Mouse (Mus musculus) brain, embryonic 18.5 days (tissue): Measurements from ENCODE around the gene Fbxl15.

Experiments used
- DNase-seq: peaks from one replicate; pipeline ENCODE4 v3.0.0-alpha.2; 2012; ENCODE audit warnings: low read depth, low spot score

The Fbxl15 gene

DNA sequence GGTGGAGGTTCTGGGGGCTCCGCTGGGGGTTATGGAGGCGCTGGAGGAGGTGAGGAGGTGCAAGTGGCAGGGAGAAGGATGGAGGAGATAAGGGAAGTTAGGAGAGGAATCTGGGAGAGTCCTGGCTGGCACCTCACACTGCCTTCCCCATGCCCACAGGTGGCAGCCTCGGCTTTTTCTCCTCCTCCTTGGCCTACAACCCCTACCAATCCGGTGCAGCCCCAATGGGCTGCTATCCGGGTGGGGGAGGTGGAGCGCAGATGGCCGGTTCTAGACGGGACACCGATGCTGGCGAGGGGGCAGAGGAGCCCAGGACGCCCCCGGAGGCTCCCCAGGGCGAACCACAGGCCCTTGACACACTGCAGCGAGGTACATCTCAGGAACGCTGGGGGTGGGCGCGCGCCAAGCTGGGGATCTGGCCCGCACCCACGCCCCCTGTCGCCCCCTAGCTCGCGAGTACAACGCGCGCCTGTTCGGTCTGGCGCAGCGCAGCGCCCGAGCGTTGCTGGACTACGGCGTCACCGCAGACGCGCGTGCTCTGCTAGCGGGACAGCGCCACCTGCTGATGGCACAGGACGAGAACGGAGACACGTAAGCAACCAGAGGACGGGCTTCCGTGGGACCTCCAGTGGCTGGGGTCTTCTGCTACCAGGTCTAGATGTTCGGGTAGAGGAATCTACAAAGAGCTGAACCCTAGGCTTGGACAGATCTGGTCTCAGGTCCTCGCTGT lies 19.1 kb upstream of the Fbxl15 start:
- no peak for DNase-seq

DNA sequence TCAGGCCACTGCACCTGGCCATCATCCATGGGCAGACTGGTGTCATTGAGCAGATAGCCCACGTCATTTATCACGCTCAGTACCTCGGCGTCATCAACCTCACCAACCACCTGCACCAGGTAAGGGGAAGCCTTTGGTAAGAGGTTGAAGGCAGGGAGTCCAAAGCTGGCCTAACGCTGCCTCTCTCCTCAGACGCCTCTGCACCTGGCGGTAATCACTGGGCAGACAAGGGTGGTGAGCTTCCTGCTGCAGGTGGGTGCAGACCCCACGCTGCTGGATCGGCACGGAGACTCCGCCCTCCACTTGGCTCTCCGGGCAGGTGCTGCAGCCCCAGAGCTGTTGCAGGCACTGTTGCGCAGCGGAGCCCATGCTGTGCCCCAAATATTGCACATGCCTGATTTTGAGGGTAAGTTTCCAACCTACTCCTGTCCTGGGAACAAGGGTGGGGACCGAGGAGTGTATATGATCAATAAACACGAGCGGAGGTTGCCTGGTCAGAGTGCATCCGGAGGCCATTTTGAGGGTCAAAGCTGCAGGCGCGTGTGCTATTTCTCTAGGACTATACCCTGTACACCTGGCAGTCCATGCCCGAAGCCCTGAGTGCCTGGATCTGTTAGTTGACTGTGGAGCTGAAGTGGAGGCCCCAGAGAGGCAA lies 18.2 kb upstream of the Fbxl15 start:
- DNase-seq = no peak

DNA sequence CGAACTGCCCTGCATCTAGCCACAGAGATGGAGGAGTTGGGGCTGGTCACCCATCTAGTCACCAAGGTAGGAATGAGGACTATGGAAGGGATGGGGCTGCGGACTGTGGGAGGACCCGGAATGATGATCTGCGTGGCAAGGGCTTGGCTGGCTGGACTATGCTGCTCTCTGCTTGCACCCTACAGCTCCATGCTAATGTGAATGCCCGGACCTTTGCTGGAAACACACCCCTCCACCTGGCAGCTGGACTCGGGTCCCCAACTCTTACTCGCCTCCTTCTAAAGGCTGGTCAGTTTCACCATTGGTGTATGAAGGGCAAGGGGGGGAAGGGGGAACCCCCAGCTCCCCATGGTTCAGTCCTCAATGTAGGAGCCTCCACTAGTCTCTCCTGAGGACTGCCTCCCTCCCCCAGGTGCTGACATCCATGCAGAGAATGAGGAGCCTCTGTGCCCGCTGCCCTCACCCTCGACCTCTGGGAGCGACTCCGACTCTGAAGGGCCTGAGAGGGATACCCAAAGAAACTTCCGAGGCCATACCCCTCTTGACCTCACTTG lies 17.6 kb upstream of the Fbxl15 start:
- DNase-seq = no peak

DNA sequence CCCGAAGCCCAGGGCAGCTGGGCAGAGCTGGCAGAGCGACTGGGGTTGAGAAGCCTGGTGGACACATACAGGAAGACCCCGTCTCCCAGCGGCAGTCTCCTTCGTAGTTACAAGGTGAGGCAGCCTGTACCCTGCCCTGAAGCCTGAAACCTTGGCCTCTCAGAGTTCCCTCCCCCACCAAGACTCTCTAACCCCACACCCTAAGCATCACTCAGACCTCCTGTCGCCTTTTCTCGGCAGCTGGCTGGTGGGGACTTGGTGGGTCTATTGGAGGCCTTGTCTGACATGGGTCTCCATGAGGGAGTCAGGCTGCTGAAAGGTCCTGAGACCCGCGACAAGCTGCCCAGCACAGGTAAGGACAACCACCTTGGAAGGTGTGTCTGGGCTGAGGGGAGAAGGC lies 16.6 kb upstream of the Fbxl15 start:
- DNase-seq = no peak

DNA sequence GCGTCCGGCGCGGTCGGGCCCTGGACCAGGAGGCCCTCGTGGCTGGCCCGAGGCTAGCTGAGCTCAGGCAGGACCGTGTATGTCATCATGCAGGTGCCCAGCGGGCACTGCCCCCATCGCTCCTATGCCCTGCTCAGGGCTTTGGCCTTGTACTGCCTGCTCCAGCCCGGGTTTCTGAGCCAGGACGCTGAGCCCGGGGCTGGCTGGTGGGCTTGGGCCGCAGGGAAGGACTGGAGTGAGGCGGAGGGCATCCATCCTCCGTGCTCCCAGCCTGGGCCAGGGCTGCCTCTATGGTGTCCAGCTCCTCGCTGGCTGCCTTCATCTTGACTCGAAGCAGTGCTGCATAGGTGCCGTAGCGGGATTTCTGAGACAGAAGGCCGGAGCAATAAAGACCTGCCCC lies 15.4 kb upstream of the Fbxl15 start:
- DNase-seq = no peak

DNA sequence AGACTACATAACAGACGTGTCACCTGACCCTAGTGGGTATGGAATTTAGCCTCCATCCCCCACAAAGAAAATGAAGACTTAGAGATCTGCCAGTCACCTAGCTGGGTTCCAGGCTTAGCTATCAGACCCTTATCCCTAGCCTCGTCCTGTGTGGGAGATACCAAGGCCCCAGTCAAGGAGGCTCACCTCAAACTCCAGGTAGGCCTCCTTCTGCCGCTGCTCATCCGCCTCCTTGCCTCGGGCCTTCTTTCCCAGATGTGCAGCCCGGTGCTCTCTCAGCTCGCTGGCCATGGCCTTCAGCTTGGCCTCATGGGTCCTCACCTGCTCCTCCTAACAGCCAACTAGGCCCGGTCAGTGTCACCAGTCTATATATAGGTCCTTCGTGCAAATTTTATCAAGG lies 14.9 kb upstream of the Fbxl15 start:
- no peak for DNase-seq

DNA sequence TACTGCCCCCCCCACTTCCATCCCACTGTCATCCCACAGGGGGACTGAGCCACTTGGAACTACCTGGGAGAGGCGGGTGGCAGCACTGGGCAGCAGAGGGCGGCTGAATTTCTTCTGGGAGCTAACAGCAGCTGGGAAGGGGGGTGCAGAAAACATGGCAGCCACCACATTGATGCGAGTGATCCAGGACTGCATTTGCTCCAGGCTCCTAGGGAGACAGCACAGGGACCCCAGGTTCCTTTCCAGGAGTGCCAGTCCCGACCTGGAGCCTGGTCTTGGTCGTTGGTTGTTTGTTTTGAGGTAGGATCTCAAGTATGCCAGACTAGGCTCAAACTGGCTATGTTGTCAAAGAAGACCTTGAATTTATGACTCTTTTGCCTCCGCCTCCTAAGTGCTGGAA lies 14.4 kb upstream of the Fbxl15 start:
- DNase-seq = no peak

DNA sequence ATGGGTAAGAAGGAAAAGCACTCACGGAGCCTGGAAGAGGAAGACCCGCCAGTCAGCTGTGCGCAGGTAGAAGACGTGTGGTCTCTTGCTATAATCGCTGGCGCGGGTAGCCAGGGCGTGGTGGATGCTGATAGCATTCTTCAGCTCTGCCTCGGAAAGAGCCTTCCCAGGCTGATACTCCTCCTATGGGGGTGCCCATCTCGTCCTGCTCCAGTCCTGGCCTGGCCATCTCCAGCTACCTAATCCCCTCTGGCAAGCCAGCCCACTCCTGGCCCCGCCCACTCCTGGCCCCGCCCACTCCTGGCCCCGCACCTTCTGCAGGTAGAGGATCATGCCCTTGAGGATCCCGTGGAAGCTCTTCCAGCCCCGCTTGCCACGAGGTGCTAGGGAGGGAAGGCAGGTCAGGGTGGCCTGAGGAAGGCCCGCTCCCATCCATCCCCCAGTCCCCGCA lies 13.8 kb upstream of the Fbxl15 start:
- no peak for DNase-seq

DNA sequence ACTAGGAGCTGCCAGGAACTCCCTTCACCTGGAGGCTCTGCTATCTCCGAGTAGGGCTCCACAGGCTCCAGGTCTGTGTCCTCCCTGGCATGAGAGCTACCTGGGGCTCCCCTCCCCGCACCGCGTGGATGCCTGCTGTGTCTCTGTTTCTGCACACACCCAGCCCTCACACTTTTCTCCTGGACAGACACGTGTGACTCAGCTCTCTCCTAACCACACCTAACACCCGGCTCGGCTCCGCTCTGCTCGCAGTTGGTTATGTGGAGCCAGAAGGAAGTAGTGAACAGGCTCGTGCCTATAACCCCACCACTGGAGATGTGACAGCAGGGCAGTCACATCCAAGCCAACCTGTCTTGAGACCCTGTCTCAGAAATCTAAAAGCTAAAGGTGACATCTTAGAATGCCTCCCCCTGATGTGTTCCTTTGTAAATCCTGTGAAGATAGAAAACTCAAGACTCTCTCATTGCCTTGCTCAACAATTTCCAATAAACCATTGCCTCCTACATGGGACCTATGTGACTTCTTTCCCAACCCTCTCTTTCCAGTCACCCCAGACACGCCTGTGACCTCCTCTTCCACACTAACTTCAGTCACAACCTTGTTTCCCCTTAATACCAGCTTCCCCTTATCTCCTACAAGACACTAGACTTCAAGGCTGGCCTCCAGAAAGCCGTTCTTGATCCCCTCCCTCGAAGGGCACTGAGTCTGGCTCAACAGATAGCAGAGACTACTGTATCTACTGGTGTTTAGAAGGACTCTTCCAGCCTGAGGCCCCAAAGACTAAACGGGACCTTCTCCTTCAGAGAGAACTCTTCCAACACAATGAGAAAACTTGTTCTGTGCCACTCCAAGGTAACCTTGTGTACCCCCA lies 12.9 kb upstream of the Fbxl15 start:
- no peak for DNase-seq

DNA sequence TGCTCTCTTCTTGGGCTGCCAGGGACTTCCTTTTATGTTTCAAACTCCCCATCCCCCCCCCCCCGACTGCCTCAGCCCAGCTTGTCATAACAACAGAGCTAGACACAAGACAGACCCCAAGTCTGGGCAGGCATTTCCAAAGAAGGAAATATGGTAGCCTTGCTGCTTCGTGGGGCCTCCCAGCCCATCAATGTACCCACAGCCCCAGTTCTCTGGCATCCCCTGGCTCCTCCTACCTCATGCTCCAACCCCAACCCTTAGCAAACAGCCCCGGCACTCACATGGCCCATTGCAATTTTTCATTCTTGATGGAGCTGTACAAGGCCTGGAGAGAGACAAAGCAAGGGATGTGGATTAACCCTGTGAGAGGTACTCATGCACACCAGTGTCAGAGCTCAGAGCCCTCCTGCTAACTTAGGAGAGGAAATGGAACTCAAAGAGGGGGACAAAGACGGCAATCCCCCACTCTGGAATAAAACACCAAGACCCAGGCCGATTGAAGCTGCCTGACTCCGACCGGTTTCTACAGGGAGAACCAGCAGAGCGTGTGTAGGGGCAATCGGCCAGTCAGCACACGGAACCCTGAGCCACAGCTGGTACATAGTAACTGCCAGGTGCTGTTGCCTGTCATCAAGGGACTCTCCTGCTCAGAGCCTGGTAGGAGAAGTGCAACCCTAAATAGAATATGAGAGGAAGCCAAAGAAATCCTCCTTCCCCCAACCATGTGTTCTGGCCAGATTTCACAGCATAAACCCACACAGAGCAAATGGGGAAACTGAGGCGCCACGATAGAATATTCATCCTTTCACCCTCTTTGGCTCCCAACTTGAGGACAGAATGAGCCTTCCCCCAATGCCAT lies 12.0 kb upstream of the Fbxl15 start:
- DNase-seq = no peak

DNA sequence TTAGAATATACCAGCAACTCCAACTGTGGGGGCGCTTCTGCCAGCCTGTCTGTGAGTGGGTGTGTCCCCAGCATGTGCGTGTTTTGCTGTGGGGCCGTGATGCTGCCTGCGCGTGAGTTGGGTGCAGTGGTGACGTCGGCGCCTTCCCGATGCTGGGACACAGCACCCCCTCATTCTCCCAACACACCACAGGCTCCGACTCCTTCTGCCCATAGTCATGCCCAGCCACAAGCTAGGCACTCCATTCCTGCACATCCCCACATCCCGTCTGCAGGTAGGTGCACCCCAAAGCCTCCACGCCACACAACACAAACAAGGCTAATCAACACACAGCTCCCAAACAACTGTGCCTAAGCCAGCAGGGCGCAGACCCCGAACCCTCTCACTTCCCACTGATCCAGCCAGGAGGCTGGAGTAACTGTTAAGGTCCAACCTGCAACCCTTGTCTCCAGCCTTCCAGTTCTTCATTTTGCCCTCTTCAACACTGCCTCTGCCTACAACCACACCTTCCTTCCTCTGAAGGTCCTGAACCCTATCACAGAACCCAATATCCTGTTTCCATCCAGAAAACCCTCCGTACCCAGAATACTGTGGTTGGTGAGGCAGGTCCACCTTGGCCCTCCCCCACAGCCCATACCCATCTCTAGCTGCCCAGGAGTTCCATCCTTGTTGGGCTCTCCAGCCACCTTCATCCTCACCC lies 11.0 kb upstream of the Fbxl15 start:
- no peak for DNase-seq

DNA sequence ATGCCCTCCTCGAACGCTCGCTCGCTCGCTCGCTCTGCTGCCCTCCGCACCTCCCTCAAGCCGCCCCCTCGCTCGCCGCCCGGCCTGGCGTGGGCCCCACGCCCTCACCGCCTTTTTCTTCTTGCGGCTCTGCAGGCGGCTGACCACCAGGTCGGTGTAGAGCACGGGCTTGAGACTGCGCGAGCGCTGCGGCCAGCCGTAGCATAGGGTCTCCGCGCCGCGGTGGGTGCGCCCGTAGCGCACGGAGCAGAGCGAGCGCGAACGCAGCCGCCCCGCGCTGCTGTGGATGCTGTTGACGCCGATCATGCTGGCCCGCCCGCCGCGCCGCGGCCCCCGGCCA lies 10.5 kb upstream of the Fbxl15 start:
- DNase-seq = no peak

DNA sequence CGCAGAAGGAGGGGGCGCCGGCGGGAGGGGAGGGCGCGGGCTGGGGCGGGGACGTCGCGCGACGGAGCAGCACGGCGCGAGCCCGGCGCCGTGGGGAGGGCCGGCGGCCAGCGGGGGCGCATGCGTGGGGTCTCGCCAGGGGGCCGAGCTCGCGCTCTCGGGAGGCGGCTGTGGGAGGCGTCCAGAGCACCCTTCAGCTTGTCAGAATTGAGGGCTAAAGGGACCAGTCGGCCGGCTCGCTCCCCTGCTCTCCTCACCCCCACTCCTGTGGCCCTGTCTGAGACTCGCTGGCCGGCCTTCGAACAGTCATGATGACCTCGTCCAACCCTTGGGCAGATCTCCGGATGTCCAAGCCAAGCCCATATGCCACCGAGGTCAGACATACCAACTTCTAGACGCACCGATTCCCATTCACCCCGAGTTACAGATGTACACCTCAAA lies 9.9 kb upstream of the Fbxl15 start:
- DNase-seq = no peak

DNA sequence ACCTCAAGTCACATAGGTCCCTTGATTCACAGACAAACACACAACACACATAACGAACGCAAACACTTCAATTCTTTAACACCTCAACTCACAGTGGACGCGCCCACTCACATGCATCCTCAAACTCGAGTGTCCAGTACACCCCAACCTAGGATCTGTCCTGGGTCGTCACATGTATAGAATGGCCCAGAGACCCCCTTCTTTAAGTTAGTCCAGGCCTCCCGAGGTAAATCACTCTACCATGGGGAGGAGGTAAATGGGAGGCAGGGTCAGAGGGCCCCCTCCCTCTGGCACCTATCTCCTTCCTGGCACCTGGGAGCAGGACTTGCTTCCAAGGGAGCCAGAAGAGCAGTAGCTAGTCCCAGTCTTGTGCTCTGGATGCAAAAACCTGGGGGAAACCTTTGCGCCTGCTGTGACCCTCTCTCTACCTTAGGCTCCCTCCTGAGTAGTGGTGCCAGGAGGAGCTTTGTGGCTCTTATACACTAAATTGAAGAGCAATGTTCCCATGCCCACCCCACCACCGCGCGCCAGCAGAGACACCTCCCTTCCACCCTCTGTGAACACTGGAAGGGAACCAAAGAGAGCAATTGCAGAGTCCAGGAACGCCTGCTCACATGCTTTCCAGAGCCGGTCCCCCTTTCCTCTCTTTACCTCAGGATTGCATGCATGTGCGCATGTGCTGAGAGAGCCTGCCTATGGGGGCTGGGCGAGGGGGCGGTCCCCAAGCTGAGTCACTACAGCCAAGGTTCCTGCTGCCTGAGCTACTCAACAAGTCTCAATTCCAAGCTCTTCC lies 9.2 kb upstream of the Fbxl15 start:
- DNase-seq = no peak

DNA sequence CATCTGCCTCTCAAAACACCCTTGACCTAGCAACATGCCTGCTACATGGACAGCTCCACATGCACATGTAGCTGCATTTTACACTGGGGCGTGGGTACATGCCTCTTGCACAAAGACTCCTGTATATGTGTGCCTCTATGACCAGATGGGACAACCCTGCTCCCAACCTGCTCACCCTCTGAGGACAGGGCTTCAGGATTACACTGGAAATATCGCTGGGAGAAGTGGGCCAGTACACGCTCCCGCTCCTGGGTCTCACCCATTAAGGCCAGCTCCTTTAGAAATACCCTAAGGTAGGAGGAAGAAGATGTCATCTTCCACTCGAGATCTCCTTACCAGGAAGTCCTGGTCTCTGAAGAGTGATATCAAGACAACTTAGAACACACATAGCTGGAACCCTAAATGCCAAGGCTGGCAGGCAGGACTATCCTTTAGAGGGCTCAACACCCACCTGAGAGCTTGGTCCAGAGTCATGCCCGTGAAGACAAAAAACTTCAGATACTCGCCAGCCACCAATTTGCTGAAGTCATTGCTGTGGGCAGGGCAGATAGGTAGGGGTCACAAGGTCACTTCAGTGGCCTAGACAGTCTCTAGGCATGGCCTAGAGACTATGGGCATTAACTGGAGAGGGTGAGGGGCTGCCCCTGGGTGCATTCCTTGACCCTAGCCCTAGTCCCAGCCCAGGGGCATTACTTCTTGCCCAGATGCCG lies 7.8 kb upstream of the Fbxl15 start:
- no peak for DNase-seq

DNA sequence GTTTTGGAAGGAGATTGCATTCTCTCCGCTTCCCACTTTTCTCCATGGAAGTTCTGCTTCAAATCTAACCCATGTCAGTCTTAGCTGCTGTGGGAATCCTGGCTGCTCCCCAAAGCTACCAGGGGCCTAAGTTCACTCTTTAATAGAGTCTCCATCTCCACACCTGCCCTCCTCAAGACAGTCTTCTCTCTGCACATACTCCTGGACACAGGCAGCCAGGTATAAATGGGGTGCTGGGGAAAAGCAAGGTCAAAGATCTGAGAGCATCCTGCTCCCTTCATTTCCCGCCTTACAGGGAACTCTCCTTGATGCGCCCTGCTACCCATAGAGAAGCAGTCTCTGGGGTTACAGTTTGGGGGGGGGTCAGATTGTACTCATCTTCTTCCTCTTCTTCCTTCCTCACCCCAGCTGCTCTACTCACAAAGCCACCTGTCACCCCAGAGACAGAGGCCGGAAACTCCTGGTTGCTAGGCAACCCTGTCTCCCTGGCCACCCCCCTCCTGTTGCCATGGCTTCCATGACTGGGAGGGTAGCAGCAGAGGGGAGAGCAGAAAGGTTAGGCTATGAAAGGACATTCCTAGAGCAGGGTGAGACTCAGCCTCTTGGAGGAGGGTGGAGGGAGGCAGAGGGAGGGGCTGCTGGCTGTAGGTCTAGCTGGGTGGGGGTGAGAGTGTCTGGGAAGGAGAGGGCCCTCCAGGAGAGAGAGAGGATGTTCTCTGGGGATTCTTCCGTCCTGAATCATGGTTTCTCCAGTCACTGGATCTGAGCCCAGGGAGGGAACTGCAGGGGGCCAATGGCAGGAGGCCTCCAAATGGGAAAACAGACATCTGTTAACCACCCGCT lies 6.7 kb upstream of the Fbxl15 start:
- DNase-seq = no peak

DNA sequence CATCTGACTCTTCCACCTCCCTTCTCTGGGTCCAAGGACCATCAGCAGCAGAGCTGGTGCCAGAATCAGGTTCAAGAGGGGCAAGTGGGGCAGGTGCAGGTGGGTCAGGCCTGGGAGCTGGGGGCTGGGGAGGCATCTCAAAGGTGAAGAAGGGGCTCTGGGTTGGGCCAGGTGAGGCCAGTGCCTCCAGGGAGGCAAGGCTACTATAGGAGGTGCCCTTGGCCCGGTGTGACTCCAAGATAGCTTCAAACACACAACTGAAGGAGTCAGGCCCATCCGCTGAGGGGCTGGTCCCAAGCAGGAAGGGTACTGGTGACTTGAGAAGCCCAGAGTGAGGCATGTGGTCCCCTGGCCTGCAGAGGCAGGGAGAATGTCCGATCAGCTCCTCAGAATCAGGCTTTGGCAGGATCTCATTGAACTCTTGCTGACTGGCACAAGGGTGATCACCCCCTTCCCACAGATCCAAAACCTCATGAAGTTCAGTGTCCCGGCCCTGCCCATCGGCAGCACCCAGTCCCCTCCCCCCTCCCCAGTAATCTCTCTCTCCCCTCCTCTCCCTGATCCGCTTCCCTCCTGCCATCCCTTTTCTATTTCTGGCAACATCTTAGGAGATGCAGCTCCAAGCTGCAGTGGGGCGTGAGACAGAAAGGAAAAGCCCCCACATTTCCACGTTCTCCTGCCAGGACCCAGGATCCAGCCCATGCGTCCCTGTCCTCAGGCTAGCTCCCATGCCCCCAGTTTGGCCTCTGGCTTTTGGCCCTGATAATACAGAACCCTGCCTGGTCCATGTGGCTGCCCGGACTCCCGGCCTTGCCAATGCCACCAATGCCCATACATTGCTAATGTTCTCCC lies 5.6 kb upstream of the Fbxl15 start:
- DNase-seq = no peak
